Mouse (Mus musculus) forebrain, embryonic 11.5 days (tissue): Measurements from ENCODE around the gene Gart. TPM values are rescaled to one million over a fixed set of nuclear protein-coding genes. Genes with fewer than 3 reads are reported as not detected.

Source experiments
- ATAC-seq: fragments of 200-750 bp; cut with Nextera tagmentation; replicated peaks from 2 replicates; pipeline ENCODE4 v1.8.0; 2017; ENCODE audit warnings: moderate TSS enrichment; ENCODE audit not compliant: low FRiP score
- DNase-seq: peaks from one replicate; pipeline ENCODE4 v3.0.0-alpha.2; 2017; ENCODE audit warnings: low spot score
- H3K27ac ChIP-seq: fragments of 300-500 bp; sonication (generic); 2 replicates; pipeline ENCODE4 v1.5.1; 2014; ENCODE audit warnings: low read depth, low read length
- H3K27me3 ChIP-seq: fragments of 300-500 bp; sonication (generic); 2 replicates; pipeline ENCODE4 v1.6.1; 2014; ENCODE audit warnings: mild to moderate bottlenecking, low read length, mixed read lengths; ENCODE audit not compliant: control insufficient read depth, insufficient read depth
- H3K36me3 ChIP-seq: fragments of 300-500 bp; sonication (generic); 2 replicates; pipeline ENCODE4 v1.6.1; 2014; ENCODE audit warnings: mild to moderate bottlenecking, low read length, moderate library complexity, mixed read lengths; ENCODE audit not compliant: control insufficient read depth, insufficient read depth
- H3K4me1 ChIP-seq: fragments of 300-500 bp; sonication (generic); replicated peaks from 2 replicates; pipeline ENCODE4 v1.6.1; 2014; ENCODE audit warnings: low read length, mixed read lengths; ENCODE audit not compliant: control insufficient read depth, insufficient read depth
- H3K4me2 ChIP-seq: fragments of 300-500 bp; sonication (generic); 2 replicates; pipeline ENCODE4 v1.6.1; 2014; ENCODE audit warnings: low read depth, mild to moderate bottlenecking, low read length, moderate library complexity, mixed read lengths; ENCODE audit not compliant: severe bottlenecking
- H3K4me3 ChIP-seq: fragments of 300-500 bp; sonication (generic); 2 replicates; pipeline ENCODE4 v1.5.1; 2014; ENCODE audit warnings: low read depth, low read length
- H3K9ac ChIP-seq: fragments of 300-500 bp; sonication (generic); 2 replicates; pipeline ENCODE4 v1.6.1; 2014; ENCODE audit warnings: low read length
- H3K9me3 ChIP-seq: fragments of 300-500 bp; sonication (generic); 2 replicates; pipeline ENCODE4 v1.6.1; 2016; ENCODE audit warnings: low read length, mixed read lengths; ENCODE audit not compliant: control insufficient read depth
- WGBS: fragments of 180-500 bp; shearing (Covaris S2); extraction: QIAGEN DNeasy Blood & Tissue Kit; methylation state at CpG from one replicate; pipeline ENCODE4 v1.1.7; 2014; 5-methylcytosine and 5-hydroxymethylcytosine counted together
- polyA plus RNA-seq: library from polyadenylated mRNA; unstranded; fragments of >200 nt; fragmentation: Nextera tagmentation; extraction: Ambion mirVana; gene quantifications from 2 replicates; pipeline ENCODE4 v1.2.1, GENCODE M21; 2014

The Gart gene
- 145 and 150 TPM in 2 replicates for polyA plus RNA-seq

- DNase-seq = peak; percentile 96
- peak; percentile 91 for ATAC-seq
- H3K4me2 ChIP-seq = peak within 1 kb of the TSS; percentile 99
- under 1% methylated on average over 59 of the region's 59 CpGs for WGBS
- H3K36me3 ChIP-seq = peaks cover 4% of the 10 kb centered on the region; the same call in 1 of the 2 replicates
- H3K9ac ChIP-seq = peak within 1 kb of the TSS; percentile 84
- H3K27ac ChIP-seq = peak within 1 kb of the TSS; percentile 95
- H3K4me3 ChIP-seq = peak within 1 kb of the TSS; percentile 67
- no peaks in the 10 kb centered on the region for H3K4me1 ChIP-seq
- H3K9me3 ChIP-seq = no peaks in the 10 kb centered on the region
- no peaks in the 10 kb centered on the region for H3K27me3 ChIP-seq
Measured at GRCm38 (mm10) chr16:91646681-91647419, at the start of gene Gart. Gene Gart (minus strand): TSS chr16:91646952.

DNA sequence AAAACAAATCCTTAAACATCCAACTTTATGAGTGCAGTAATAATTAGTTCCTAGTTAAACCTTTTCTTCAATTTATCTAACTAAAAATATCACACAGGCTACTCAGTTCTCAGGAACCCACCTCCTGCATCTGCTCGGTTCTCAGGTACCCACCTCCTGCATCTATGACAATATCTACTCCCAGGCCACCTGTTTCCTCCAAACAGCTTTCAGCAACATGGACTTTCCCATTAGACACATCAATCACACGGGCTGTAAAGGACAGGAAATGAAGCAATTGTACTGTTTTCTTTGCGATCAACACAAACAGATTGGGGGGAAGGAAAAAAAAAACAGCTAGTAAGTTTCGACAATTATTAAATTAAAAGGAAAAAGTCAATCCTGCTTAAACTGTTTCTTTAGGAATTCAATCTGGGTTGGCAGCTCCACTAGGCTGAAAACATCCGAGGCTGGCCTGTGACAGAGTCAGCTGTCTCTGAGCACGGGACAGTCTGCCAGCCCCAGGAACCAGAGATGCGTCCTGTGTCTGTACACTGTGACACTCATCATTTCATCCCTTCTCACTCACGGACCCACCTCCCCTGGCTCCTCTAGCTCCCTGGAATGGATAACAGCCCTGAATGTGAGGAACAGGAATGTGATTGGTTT lies 48.5 kb upstream of the Gart start:
- Histone ChIP-seq H3K27ac (no peak overlapping the region), H3K9ac (no peak overlapping the region), H3K4me3 (no peak overlapping the region), H3K9me3 (no peaks in the 10 kb centered on the region), H3K36me3 (no peaks in the 10 kb centered on the region), H3K4me1 (no peaks in the 10 kb centered on the region), H3K27me3 (no peaks in the 10 kb centered on the region), H3K4me2 (no peak overlapping the region)
- no peak for ATAC-seq
- WGBS = 81% methylated on average over 8 of the region's 8 CpGs
- no peak for DNase-seq

DNA sequence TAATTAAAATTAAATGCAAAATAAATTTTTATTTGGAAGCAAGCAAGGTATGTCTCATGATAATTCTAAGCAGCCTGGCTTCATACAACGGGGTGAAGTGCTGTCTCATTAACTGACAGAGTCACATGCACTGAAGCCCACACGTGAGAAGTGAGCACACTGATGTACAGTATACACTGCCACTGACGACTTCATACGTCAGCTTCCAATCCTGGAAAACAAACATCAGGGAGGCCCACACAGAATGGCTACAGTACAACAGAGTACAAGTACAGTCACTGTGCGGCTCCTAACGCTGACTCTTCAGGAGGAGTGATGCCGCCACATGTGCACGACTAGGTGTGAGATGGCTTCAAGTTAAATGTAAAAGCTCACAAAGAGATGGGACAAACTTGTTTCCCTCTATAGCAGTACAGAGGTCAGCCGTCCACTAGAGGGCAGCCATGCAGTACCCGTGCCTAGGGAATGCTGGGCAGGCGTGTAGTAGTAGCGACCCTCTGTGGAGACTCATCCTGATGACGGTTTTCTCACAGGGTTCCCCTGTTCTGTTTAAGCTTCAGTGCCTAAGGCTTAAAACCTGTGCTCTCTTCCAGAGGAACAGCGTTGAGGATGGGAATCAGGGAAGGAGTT lies 47.8 kb upstream of the Gart start:
- H3K36me3 ChIP-seq = no peaks in the 10 kb centered on the region
- DNase-seq (peak; percentile 89), ATAC-seq (peak; percentile 89)
- H3K9ac ChIP-seq = no peak overlapping the region
- H3K4me3 ChIP-seq = no peak overlapping the region
- no peaks in the 10 kb centered on the region for H3K4me1 ChIP-seq
- H3K27ac ChIP-seq = no peak overlapping the region
- H3K4me2 ChIP-seq = no peak overlapping the region
- H3K27me3 ChIP-seq = no peaks in the 10 kb centered on the region
- no peaks in the 10 kb centered on the region for H3K9me3 ChIP-seq
- 37% methylated on average over 14 of the region's 14 CpGs for whole genome bisulfite sequencing

DNA sequence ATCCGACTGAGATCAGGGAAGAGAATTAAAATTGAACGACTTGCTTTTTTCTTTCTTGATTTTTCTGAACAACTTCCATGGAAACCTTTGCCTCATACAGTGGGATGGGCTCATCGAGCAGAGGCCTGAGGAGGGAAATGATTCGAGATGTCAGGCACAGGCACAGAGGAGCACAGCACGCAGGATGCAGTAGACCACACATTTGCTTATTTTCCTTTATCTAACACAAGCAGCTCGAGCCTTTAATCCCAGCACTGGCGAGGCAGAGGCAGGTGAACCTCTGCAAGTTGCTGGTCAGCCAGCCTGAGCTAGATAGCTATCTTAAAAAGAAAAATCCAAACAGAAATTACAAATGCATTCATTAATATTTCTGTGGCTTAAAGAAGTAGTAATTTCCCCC lies 43.0 kb upstream of the Gart start:
- H3K9ac ChIP-seq = peak overlapping the region; percentile 3; the same call in 1 of the 2 replicates
- no peak overlapping the region for H3K27ac ChIP-seq
- WGBS = 47% methylated on average over 7 of the region's 7 CpGs
- H3K4me3 ChIP-seq = no peak overlapping the region
- ATAC-seq (no peak), DNase-seq (no peak)
- no peaks in the 10 kb centered on the region for H3K9me3 ChIP-seq
- H3K4me2 ChIP-seq = peak overlapping the region; percentile 73; the same call in 1 of the 2 replicates
- no peaks in the 10 kb centered on the region for H3K27me3 ChIP-seq
- 0 out of 2 replicates have a peak, but pooled peaks cover 3% of the 10 kb centered on the region for H3K4me1 ChIP-seq
- no peaks in the 10 kb centered on the region; the same call in 1 of the 2 replicates for H3K36me3 ChIP-seq

GRCm38 (mm10) chr16:91688619-91689334 lies 42.0 kb upstream of the Gart start, which contains the start of gene Donson:
Gene Donson (minus strand): TSS chr16:91688770.
- under 1% methylated on average over 66 of the region's 71 CpGs for WGBS
- H3K27ac ChIP-seq = peak within 1 kb of the TSS; percentile 66; the same call in 1 of the 2 replicates

GRCm38 (mm10) chr16:91688023-91688618 lies 41.4 kb upstream of the Gart start:
- peak overlapping the region; percentile 84 for H3K4me3 ChIP-seq
- peak; percentile 60 for ATAC-seq
- peak overlapping the region; percentile 89 for H3K9ac ChIP-seq
- 0 out of 2 replicates have a peak overlapping the region, but pooled peaks have one; percentile 66 for H3K27ac ChIP-seq
- peak overlapping the region; percentile 73 for H3K4me2 ChIP-seq
- no peaks in the 10 kb centered on the region; the same call in 1 of the 2 replicates for H3K36me3 ChIP-seq
- H3K9me3 ChIP-seq = no peaks in the 10 kb centered on the region
- no peaks in the 10 kb centered on the region for H3K27me3 ChIP-seq
- H3K4me1 ChIP-seq = 0 out of 2 replicates have a peak, but pooled peaks cover 3% of the 10 kb centered on the region
- under 1% methylated on average over 50 of the region's 51 CpGs for WGBS
- DNase-seq = peak; percentile 80

More at GRCm38 (mm10) chr16:91688619-91689334, 42.0 kb upstream of the Gart start, which contains the start of gene Donson:
- peak; percentile 100 for ATAC-seq
- H3K4me2 ChIP-seq = peak within 1 kb of the TSS; percentile 73
- peak; percentile 98 for DNase-seq
- H3K36me3 ChIP-seq = no peaks in the 10 kb centered on the region; the same call in 1 of the 2 replicates
- no peaks in the 10 kb centered on the region for H3K27me3 ChIP-seq
- H3K9me3 ChIP-seq = no peaks in the 10 kb centered on the region
- peak within 1 kb of the TSS; percentile 84 for H3K4me3 ChIP-seq
- H3K4me1 ChIP-seq = 0 out of 2 replicates have a peak, but pooled peaks cover 3% of the 10 kb centered on the region
- H3K9ac ChIP-seq = peak within 1 kb of the TSS; percentile 89

- H3K4me2 ChIP-seq = no peak overlapping the region
- DNase-seq = no peak
Measured at GRCm38 (mm10) chr16:91686369-91686768, 39.6 kb upstream of the Gart start.

More at GRCm38 (mm10) chr16:91686369-91686768, 39.6 kb upstream of the Gart start:
- no peak overlapping the region for H3K9ac ChIP-seq
- no peak overlapping the region for H3K4me3 ChIP-seq
- no peaks in the 10 kb centered on the region for H3K27me3 ChIP-seq
- 0 out of 2 replicates have a peak, but pooled peaks cover 3% of the 10 kb centered on the region for H3K4me1 ChIP-seq
- H3K27ac ChIP-seq = no peak overlapping the region
- no peaks in the 10 kb centered on the region for H3K9me3 ChIP-seq
- no peak for ATAC-seq
- 86% methylated on average over 5 of the region's 5 CpGs for WGBS
- H3K36me3 ChIP-seq = no peaks in the 10 kb centered on the region; the same call in 1 of the 2 replicates
